Mouse (Mus musculus) lung, postnatal 36 days (tissue): Measurements from ENCODE around the gene Rprd2.
"Not testable (repeated sequence)": the region's sequence is repeated elsewhere in the genome, so short reads cannot be mapped to it uniquely, and the experiment has no call there.

Experiments
- DNase-seq: peaks from one replicate; pipeline ENCODE4 v3.0.0; 2022; ENCODE audit warnings: mixed read lengths

Gene Rprd2

DNA sequence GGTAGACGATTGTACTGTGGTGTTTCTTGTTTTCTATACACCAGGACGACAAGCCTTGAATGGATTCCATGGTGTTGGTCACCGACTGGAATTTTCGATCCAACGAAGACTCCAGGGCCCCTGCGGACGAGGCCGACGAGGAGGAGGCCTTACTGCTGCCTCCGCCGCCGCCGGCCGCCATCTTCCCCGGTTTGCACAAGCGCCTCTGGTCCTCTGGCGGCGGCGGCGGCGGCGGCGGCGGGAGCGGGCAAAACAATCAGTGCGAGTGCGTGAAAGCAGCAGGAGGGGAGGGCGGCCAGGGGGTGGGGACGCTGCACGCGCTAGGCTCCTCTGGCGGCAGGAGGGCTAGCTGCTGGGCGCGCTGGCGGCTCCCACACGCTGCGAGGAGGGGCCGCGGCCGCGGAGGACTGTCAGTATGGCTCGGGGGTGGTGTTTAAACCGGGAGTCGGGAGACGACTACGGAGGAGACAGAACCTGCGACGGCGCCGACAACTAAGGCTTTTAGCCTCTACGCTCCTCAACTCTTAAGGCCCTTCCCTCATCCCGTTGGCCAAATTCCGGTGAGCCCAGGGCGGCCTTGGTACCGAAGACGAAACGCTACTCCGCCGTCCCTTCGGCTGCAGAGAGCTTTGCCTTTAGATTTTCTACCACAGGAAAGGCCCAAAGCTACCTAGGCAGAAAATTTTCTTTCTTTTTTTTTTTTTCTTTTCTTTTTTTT, at the start of gene Rprd2:
Rprd2 (minus strand) TSS at position 293 of the 718 bp plus-strand sequence.
- peak; percentile 75 for DNase-seq

DNA sequence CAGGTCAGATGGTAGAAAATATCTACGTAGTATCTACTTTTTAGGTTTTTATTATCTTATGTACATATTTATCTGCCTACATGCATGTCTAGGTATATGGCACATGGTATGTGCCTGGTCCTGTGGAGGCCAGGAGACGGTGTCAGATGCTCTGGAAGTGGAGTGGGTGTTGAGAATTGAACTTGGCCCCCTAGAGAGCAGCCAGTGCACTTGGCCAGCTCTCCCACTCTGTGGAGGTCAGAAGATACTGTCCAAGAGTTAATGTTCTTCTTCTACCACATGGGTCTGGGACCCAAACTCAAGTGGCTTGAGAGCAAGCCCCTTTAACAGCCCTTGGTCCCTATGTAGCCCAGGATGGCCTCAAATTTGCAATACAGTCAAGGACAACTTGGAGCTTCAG, 48.7 kb upstream of the Rprd2 start:
- DNase-seq, result no peak

DNA sequence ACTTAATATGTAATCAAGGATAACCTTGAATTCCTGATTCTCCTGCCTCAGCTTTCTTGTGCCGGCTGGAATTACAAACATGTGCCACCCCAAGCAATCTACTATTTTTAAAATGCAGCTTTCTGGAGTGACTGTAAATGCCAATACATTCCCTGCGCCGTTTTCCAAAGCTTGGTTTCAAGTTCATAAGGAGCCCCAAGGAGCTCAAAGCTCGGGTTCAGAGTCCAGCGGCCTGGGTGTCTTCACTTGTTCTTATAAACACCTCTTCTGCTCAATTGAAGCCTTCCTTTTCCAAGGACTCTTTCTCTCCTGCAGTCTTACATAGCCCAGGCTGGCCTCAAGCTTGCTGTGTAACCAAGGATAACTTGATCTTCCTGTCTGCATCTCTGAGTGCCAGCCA, 47.4 kb upstream of the Rprd2 start:
- DNase-seq, result no peak

GRCm38 (mm10) chr3:95865571-95865970, 46.9 kb upstream of the Rprd2 start:
- DNase-seq, result no peak

DNA sequence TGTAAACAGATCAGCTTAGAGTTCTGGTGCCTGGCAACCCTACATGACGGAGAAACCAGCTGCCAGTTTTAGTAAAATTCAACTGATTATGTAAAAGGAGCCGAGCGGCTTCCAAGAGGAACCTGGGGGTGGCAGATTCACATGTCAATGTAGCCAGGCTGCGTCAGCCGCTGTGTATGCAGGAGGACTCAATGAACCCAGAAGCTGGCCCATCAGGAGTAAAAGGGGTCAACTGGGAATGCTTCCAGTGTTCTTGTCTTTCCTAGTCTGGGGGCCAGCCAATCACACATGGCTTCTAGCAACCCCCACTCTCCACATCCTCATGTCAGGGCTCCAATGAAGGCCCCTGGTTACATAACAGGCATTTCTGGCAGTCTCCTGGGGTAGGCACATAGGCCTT, 46.4 kb upstream of the Rprd2 start:
- no peak for DNase-seq

DNA sequence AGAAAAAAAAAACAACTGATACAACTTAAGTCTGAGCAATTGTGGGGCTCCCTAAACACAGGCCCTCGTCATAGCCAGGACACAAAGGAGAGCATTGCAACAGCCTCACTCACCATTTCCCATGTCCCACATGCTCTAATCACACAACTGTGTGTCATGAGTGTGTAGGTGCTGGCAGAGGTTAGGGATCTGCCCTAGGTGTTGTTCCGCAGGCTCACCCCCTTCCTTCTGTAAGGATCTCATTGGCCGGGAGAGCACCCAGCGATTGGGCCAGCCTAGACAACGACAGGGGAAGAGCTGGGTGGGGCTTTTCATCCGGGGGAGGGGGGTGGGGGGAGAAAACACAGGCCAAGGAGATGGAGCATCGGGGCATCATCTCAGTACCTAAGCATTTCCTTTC, 44.9 kb upstream of the Rprd2 start:
- no peak for DNase-seq

DNA sequence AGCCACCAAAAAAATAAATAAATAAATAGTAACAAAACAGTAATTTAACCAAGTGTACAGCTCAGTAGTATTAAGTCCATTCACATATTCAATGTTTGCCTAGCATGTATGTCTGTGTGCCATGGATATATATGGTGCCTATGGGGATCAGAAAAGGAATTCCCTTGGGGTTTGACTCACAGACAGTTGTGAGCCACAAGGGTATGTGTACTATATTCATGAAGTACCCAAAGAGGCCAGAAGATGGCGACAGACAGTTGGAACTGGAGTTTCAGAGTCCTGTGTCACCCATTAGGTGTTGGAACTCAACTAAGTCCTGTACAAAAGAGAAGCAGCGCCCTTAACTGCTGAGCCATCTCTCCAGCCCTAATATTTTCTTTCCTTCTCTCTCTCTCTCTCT, 43.1 kb upstream of the Rprd2 start:
- DNase-seq, result peak; percentile 98

DNA sequence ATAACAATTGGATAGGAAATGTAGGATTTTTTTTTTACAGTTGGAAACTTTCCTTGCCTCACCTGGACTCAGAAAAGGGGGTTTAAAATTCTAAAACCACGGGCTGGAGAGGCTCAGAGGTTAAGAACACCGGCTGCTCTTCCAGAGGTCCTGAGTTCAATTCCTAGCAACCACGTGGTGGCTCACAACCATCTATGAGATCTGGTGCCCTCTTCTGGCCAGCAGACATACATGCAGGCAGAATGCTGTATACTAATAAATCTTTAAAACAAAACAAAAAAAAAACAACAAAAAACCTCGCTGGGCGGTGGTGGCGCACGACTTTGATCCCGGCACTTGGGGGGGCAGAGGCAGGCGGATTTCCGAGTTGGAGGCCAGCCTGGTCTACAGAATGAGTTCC, 42.6 kb upstream of the Rprd2 start:
- no peak for DNase-seq

DNA sequence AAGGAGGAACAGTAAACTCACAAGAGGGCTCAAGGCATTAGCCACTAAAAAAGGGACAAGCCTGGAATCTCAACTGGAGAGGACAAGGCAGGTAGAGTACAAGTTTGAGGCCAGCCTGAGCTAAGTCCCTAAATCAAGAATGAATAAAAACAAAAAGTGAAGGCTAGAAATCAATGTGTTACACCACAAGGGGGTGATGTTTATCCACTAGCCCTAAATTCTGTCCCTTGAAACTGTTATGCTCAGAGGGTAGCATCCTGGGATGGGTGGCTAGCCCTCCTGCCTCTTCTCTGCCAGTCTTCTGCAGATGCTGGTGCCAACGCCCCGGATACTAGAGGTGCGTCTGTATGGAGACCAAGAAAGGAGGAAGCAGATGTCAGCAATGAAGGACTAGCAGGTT, 41.7 kb upstream of the Rprd2 start:
- DNase-seq, result no peak

DNA sequence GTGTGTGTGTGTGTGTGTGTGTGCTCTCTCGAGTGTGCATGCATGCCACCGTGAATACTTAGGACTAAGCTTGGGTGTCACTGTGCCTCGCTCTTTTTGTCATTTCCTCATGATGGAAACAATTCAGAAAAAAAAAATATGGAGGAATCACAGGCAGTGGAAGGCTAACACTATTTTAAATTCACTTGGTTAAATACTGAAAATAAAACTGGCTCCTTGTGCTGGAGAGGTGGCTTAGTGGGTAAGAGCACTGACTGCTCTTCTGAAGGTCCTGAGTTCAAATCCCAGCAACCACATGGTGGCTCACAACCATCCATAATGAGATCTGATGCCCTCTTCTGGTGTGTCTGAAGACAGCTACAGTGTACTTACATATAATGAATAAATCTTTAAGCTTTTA, 39.6 kb upstream of the Rprd2 start:
- DNase-seq, result not testable (repeated sequence)

DNA sequence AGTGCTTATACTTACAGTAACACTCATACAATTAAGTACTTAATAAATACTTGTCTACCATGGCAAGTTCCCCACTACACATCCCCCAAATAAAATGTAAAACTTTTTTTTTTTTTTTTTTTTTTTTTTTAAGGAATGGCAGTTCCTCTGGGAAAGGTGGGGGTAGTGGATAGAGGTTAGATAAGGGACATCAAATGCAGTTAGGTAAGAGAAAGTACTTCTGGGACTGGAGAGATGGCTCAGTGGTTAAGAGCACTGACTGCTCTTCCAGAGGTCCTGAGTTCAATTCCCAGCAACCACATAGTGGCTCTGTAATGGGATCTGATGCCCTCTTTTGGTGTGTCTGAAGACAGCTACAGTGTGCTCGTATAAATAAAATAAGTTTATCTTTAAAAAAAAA, 38.4 kb upstream of the Rprd2 start:
- not testable (repeated sequence) for DNase-seq

- DNase-seq, result no peak
Measured at GRCm38 (mm10) chr3:95856115-95856514, 37.5 kb upstream of the Rprd2 start.

GRCm38 (mm10) chr3:95855502-95856089, 36.9 kb upstream of the Rprd2 start, which contains the start of gene Prpf3:
Prpf3 (minus strand) TSS chr3:95855885.
- DNase-seq, result peak; percentile 97

DNA sequence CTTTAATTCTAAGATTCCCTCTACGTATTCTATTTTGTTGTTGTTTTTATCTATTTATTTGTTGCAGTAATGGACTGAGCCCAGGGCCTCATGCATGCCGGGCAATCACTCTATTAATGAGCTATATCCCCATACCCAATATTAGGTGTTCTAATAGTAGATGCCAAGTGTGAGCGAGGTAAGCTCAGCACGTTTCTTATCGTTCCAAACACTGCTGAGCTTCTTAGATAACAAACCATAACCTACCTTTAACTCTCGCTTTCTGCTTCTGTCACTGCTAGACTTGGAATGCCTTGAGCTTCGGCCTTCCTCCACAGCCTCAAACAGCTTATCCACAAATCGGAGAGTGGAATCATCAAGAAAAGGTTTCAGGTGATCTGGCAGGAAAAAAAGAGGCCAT, 32.7 kb upstream of the Rprd2 start:
- no peak for DNase-seq

- no peak for DNase-seq
Measured at GRCm38 (mm10) chr3:95850611-95851010, 31.9 kb upstream of the Rprd2 start.

GRCm38 (mm10) chr3:95842503-95843214, 24.0 kb upstream of the Rprd2 start:
- DNase-seq, result no peak

GRCm38 (mm10) chr3:95839250-95839649, 20.6 kb upstream of the Rprd2 start:
- DNase-seq, result no peak

DNA sequence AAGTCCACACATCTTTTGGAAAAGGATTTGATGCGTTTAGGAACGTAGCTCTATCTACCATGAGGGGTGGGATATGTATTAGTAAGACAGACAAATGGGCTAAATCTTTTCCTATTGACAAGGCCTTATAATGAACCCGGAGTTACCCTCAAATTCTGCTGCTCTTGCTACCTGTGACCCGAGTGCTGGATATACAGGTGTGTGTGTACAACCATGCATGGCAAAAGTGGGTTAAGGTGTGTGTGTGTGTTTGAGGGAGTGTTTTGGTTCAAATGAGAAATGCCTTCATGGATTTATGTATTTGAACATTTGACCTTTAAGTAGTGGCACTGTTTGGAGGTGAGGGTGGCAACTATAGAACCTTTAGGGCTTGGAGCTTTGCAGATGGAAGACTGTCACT, 10.4 kb upstream of the Rprd2 start:
- DNase-seq, result no peak

- DNase-seq, result no peak
Measured at GRCm38 (mm10) chr3:95826275-95826674, 7.6 kb upstream of the Rprd2 start.

- no peak for DNase-seq
Measured at GRCm38 (mm10) chr3:95820046-95821010, 1.7 kb upstream of the Rprd2 start.

DNA sequence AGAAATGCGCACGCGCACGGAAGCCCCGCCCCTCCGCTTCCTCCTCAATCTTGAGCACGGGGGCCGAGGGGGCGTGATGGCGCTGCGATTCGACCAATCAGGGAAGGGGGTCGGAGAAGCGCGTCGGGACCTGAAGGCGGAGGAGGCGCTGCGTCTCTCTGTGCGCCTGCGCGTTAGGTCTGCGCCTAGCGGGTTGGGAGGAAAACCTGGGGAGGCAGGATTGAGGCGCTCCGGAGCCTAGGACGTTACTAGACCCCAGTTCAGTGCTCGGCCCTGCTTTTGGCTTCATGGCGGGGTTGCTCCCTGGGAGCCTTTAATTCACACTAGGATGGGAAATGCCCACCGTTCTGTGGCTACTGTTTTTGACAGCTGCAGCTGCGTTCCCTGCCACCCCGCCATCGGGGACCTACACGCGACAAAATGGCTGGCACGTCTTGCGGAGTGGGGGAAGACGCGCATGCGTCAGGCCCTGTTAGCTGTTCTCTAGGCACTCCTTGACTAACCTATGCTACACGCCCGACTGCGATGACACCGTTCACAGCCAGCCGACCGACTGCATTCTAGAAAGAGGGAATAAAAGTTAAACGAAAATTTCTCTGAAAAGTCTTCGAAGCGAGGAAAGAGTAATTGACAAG, 805 bp upstream of the Rprd2 start:
- peak; percentile 100 for DNase-seq

DNA sequence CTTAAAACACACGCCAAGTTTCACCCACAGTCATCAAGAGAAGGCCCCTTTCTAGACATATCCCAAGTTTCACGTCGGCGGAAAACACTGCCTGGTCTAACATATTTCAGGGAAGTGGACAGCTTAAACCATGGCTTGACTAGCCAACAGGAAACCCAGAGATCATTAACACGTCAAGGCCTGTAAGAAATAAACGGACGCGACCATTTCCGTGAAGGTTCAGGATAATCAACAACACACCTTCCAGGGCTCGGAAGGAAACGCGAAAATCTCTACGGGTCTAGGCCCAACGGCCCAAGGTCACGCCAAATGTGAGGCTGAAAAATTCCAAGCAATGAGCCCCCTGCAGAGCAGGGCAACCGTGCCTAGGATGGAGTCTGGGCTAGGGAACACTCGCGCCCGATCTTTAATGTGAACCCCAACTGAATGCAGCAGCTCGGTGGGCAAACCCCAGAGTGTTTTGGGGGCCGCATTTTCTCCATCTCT, 594 bp downstream of the Rprd2 start:
- peak; percentile 67 for DNase-seq
